Mouse (Mus musculus): ENCODE data around the gene Syne1.

- TF ChIP-seq POLR2A (IDR thresholded peaks at IDR 0.05; ENCODE audit: insufficient read depth, low read depth, low read length): no peak
- TF ChIP-seq CTCF (IDR thresholded peaks at IDR 0.05; ENCODE audit: insufficient read depth, low read depth, low read length): no peak
Measured at GRCm38 (mm10) chr10:5070941-5071231, 480.4 kb downstream of the Syne1 start.
